Mouse (Mus musculus) gastrocnemius, adult 2 months (tissue): ENCODE data around the gene Acsl1. TPM values are rescaled to one million over a fixed set of nuclear protein-coding genes. Genes with fewer than 3 reads are reported as not detected.

Experiments
- DNase-seq: peaks from one replicate; pipeline ENCODE4 v3.0.0; 2022
- H3K27ac ChIP-seq: fragments of 200-600 bp; 2 replicates; pipeline ENCODE4 v1.8.1; 2022; ENCODE audit warnings: mild to moderate bottlenecking
- H3K4me3 ChIP-seq: fragments of 200-600 bp; 2 replicates; pipeline ENCODE4 v1.8.1; 2022; ENCODE audit warnings: mild to moderate bottlenecking, moderate library complexity
- CTCF ChIP-seq: fragments of 200-600 bp; IDR thresholded peaks from 2 replicates; pipeline ENCODE4 v1.8.1; 2022; ENCODE audit warnings: antibody characterized with exemption, mild to moderate bottlenecking, moderate library complexity
- intact Hi-C: fragments of 180-260 bp; cut with DNase I; formaldehyde crosslinking; loops from one replicate; pipeline ENCODE4 v1.15.1; 2025
- total RNA-seq, 2 experiments: library from RNA; stranded (reverse); gene quantifications; 2 replicates each; pipeline ENCODE4 v1.2.3; 2021

Gene Acsl1
- total RNA-seq, 2 experiments from 2014 or later: 224 to 367 TPM

DNA sequence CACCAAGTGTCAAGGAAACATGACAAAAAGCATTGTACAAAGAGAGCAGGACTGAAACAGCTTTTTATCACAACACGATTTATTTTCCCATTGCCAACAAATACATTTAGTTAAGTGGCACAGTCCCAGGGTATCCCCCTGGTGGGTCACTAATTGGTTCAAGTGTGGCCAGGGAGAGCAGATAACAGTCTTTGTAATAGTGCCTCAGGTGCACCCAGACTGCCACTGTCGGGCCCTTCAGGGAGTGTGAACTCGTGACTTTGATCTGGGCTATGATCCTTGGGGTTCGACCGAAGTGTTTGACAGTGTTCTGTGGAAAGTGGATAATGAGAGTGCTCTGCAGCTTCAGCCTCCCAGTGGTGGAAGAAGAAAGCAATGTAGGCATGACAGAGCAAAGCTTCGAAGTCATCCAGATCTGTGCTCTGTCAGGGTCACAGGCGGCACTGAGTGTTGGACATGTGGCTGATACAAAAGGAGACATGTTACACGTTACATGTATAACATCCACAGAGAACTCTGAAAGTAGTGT, 21.1 kb upstream of the Acsl1 start:
- no peak for DNase-seq
- TF ChIP-seq CTCF: no peak
- no peak overlapping the region for H3K4me3 ChIP-seq
- no peak overlapping the region for H3K27ac ChIP-seq
- intact Hi-C loops: no loop called here

DNA sequence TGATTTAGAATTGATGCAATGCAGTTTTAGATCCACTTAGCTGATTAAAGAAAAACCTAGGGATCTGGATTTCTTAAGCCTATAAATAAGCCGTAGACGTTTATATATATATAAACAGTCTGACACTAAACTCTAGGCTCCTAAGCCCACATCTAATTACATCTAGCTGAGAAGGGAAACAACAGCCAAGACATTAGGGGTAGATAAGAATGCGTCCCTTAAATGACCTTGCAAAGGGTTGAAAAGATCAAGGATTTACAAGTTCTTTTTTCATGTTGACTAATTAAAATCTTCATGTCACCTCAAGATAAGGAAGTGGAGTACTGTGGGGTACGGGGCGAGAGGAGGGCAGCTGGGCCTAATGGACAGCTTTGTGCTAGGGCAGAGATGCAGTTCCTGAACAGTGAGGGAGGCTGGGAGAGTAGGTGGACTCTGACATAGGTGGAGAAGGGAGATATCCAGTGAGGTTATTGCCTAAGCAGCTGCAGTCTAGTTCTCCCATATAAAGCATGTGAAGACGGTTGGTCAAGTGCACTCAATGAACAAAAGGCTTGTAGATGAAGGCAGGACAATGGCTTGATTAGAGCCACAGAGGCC, 12.5 kb upstream of the Acsl1 start:
- Histone ChIP-seq H3K4me3 (no peak overlapping the region), H3K27ac (no peak overlapping the region)
- TF ChIP-seq CTCF: no peak
- intact Hi-C loops: no loop called here
- no peak for DNase-seq

DNA sequence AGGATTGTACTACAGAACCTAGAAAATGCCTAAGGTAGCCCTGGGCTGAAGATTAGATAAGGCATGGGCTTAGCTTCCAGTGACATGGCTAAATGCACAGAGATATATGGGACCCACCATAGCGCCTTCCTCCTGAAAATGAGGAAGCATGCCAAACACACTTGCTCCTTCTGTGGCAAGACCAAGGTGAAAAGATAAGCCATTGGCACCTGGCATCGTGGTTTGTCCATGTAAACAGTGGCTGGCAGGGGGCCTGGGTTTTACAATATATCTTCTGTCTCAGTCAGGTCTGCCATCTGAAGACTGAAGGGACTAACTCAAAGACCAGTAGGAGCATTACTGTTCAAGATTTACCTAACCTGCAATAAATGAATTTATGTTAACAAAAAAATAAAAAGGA, 2.4 kb upstream of the Acsl1 start:
- intact Hi-C loops: loop anchor here (5.0 kb wide), 1 partner anchor 41 kb away; no protein-coding TSS in a partner anchor

DNA sequence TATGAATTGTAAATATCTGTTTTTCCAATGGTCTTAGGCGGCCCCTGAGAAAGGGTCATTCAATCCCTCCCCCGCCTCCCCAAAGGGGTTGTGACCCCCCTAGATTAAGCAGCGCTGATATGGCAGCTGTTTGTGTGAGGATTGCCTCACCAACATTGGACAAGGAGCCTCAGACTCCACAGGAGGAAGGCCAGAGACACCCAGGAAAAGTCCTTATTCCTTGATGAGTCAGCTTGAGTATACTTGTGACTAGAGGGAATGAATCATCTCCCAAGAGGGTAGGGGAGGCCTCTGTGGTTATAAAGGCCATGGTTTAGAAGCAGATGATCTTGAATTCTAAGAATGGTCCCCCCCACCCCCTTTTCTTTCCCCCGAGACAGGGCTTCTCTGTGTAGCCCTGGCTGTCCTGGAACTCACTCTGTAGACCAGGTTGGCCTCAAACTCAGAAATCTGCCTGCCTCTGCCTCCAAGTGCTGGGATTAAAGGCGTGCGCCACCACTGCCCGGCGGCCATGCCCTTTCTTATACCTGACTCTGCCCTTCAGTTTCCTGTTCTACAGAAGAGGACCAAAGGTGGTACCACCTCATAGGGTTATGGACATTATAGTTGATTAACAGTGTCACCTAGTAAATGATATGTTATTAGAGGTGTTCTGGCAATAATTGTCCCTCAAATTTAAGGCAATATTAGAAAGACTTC, 1.6 kb upstream of the Acsl1 start:
- H3K4me3 ChIP-seq: no peak overlapping the region
- DNase-seq: no peak
- intact Hi-C loops: loop anchor here (5.0 kb wide), 1 partner anchor 42 kb away; no protein-coding TSS in a partner anchor
- H3K27ac ChIP-seq: no peak overlapping the region
- no peak for TF ChIP-seq CTCF

More for the DNA sequence above, 2.4 kb upstream of the Acsl1 start:
- no peak overlapping the region for H3K4me3 ChIP-seq
- TF ChIP-seq CTCF: no peak
- H3K27ac ChIP-seq: no peak overlapping the region
- DNase-seq: no peak

DNA sequence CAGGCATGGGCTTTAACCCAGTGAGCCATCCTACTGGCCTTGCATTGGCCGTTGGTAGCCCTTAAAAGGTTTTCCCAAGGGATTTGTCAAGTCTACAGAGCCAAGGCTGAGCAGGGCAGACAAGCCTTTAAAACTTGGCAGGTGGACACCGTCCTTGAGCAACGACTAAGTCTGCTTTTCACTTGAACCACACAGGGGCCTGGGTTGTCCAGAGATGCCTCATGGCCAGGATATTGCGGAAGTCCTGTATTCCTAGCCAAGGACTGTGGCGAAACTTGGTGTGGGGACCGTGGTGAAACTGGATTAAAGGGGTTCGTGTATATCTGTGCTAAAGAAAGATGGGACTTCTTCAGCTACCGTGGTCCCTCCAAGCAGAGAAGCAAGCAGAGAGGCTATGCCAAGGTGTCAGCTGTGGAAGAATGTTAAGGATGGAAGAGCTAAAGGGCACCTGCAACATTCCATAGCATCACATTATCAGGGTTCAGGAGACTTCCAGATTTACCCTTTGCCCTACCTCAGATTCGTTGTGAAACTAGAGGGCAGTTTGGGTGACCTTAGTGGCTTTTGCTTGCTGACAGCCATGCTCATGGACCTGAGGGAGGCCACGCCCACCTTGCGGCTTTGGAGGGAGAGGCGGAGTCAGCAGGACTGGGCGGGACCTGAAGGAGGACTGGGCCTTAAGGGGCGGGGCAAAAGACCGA, 596 bp upstream of the Acsl1 start:
- TF ChIP-seq CTCF: no peak
- Histone ChIP-seq H3K4me3 (peak overlapping the region; percentile 96), H3K27ac (peak overlapping the region; percentile 96)
- DNase-seq: peak; percentile 52
- intact Hi-C loops: loop anchor here (2.0 to 10.0 kb wide), 4 partner anchors 42 to 225 kb away; no protein-coding TSS in a partner anchor

DNA sequence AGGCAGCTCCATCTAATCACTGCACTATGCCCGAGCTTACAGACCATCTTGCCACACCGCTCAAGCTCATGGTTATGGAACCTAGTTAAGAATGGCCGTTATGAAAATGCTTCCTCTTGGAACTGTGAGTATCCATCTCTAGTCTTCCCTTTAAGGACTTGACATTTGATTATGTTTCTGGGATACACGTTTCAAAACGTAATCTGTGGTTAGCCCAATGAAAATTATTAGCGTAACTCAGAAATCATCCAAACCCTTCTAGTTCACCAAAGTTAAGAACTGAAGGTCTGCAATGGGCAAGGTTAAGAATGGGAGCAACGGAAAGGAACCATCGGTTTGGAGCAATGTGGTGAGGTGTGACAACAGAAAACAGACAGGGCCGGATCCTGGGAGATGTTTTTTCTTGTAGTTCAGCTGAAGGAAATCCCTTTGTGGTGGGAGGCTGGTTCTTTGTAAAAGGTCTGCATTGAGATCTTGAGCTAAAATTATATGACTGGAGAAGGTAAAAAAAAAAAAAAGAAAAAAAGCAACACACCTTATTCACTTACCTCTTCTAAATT, 1.2 kb downstream of the Acsl1 start:
- intact Hi-C loops: loop anchor here (2.0 to 10.0 kb wide), 4 partner anchors 40 to 227 kb away; no protein-coding TSS in a partner anchor
- no peak for DNase-seq
- Histone ChIP-seq H3K27ac (peak overlapping the region; percentile 96), H3K4me3 (peak overlapping the region; percentile 96)
- TF ChIP-seq CTCF: no peak

DNA sequence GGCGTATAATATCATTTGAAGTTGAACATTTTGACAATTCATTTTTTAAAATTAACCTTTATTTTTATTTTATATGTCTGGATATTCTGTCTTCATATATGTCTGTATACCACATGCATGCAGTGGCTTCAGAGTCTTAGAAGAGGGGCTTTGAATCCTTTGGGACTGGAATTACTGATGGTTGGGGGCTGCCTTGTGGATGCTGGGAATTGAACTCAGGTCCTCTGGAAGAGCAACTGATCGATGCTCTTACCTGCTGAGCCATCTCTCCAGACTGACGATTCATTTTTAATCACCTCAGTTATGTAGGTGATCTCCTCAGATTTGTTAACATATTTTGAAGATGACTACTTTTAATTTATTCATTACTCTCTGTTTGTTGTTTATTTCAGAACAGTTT, 3.3 kb downstream of the Acsl1 start:
- TF ChIP-seq CTCF: no peak
- no peak overlapping the region for H3K4me3 ChIP-seq
- DNase-seq: no peak
- intact Hi-C loops: loop anchor here (5.0 to 10.0 kb wide), 3 partner anchors 38 to 229 kb away; no protein-coding TSS in a partner anchor
- H3K27ac ChIP-seq: no peak overlapping the region

DNA sequence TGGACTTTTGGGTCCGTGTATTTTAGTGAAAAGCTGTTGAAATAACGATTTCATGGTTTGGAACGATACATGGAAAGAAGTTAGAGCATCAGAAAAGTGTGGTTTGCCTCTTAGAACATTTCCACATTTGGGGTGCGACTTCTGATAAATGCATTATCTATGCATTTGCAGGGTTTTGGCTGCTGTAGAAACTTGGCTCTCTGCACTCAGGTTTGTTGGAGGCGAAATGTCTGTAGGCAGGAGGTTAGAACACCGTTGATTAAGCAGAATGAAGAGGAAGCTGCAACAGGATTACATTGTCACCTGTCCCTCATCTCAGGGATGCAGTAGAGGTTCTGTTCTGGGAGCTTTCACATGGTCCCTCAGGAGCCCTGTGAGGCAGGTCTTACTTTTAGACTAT, 3.8 kb downstream of the Acsl1 start:
- intact Hi-C loops: loop anchor here (5.0 to 10.0 kb wide), 3 partner anchors 38 to 230 kb away; no protein-coding TSS in a partner anchor
- no peak for TF ChIP-seq CTCF
- no peak for DNase-seq
- peak overlapping the region; percentile 88 for H3K27ac ChIP-seq
- no peak overlapping the region for H3K4me3 ChIP-seq

DNA sequence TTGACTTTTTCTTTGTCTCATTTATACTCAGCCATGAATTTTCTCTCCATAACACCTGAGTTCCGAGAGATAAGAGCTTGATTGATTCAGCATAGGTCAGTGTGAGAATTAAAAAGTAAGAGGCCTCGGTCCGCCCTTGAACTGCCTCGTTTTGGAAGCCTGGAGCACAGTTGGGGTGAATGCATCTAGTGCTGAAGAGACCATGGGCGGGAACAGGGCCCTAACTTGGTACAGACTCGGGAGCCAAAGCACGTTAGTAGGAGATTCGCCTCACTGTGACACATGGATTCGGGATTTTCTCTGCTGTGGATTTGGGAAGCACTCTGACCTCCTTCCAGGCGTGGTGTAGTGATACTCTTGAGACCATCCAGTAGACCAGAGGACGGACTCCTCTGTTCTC, 4.6 kb downstream of the Acsl1 start:
- peak overlapping the region; percentile 88 for H3K27ac ChIP-seq
- intact Hi-C loops: loop anchor here (10.0 kb wide), 1 partner anchor 231 kb away; no protein-coding TSS in a partner anchor
- H3K4me3 ChIP-seq: peak overlapping the region; percentile 9; the same call in 1 of the 2 replicates
- TF ChIP-seq CTCF: no peak
- DNase-seq: peak; percentile 21

DNA sequence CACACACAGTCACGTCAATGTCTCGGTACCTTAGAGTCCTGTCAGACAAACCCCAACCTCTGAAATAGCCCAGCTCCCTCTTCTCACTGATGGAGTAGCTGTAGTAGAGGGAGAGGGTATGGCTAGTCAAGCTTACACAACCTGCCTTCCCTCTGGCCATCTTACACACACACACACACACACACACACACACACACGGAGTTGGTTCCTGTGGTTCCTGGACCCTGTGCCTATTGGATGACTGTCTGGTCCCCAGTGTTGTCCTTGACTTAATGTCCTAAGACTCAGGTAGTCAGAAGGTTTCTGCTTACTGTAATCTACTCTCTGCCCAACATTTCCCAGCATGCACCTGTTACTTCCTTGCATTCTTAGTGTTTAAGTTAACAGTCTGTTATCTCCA, 5.1 kb downstream of the Acsl1 start:
- no peak overlapping the region; the same call in 1 of the 2 replicates for H3K4me3 ChIP-seq
- intact Hi-C loops: loop anchor here (10.0 kb wide), 1 partner anchor 231 kb away; no protein-coding TSS in a partner anchor
- peak overlapping the region; percentile 88 for H3K27ac ChIP-seq
- DNase-seq: no peak
- no peak for TF ChIP-seq CTCF

DNA sequence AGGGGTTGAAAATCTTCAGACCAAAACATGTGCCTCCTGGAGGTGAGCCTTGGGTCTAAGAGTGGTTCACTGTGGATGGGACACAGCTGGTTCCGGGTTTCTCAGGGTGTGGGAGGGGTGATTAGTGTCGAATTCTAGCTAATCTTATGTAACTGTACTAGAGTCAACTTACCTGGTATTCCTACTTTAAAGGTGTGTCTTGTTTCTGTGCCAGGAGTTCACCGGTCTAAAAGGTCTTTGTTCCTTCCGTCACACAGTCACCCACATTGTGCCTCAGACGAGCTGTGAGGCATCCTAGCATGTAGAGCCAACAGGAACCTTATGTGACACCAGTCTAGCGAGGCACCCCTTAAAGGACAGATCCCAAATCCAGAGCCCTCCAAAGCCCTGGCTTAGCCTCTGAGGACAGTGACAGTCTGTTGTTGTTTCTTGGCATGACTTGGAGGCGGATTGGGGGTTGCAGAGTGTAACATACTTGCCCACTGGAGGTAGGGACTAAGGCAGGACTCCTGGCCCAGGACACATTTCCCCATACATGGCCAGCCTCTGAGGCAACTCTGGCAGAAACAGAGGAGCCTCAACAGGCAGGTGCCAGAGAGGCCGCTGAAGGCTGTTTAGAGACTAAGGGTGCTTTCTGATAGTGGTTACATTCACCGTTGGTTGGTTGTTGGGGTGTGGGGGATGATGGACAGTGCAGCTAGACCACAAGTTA, 7.1 kb downstream of the Acsl1 start:
- Histone ChIP-seq H3K27ac (peak overlapping the region; percentile 88), H3K4me3 (peak overlapping the region; percentile 52)
- DNase-seq: peak; percentile 54
- intact Hi-C loops: loop anchor here (10.0 kb wide), 1 partner anchor 233 kb away; no protein-coding TSS in a partner anchor
- no peak for TF ChIP-seq CTCF
